Mouse (Mus musculus): Measurements from ENCODE around the gene Hand1. TPM values are rescaled to one million over a fixed set of nuclear protein-coding genes. Genes with fewer than 3 reads are reported as not detected.

Gene Hand1
- polyA plus RNA-seq, 1 experiment, result not detected

GRCm38 (mm10) chr11:57836401-57836800 is 3.8 kb upstream of the Hand1 start:
- 25% methylated on average over 9 of the region's 9 CpGs for WGBS
- no peaks in the 10 kb centered on the region; the same call in 1 of the 2 replicates for H3K4me1 ChIP-seq (ENCODE audit: control insufficient read depth, insufficient read depth, low read length)
- no peak overlapping the region for H3K4me3 ChIP-seq (ENCODE audit: insufficient read depth, low read depth, low read length)
- H3K27ac ChIP-seq (ENCODE audit: insufficient read depth, low read depth, low read length), result no peak overlapping the region
- TF ChIP-seq POLR2A (IDR thresholded peaks at IDR 0.05; ENCODE audit: insufficient read depth, low read depth, low read length), result no peak

GRCm38 (mm10) chr11:57835931-57836330 is 3.3 kb upstream of the Hand1 start:
- TF ChIP-seq CTCF (IDR thresholded peaks at IDR 0.05; ENCODE audit: insufficient read depth, low read depth, low read length) (no peak), POLR2A (IDR thresholded peaks at IDR 0.05; ENCODE audit: insufficient read depth, low read depth, low read length) (no peak)
- Histone ChIP-seq H3K4me1 (ENCODE audit: control insufficient read depth, insufficient read depth, low read length) (no peaks in the 10 kb centered on the region; the same call in 1 of the 2 replicates), H3K27ac (ENCODE audit: insufficient read depth, low read depth, low read length) (no peak overlapping the region), H3K4me3 (ENCODE audit: insufficient read depth, low read depth, low read length) (no peak overlapping the region)
- WGBS, result 18% methylated on average over 3 of the region's 3 CpGs

GRCm38 (mm10) chr11:57835331-57835730 is 2.7 kb upstream of the Hand1 start:
- TF ChIP-seq CTCF (IDR thresholded peaks at IDR 0.05; ENCODE audit: insufficient read depth, low read depth, low read length) (no peak), POLR2A (IDR thresholded peaks at IDR 0.05; ENCODE audit: insufficient read depth, low read depth, low read length) (no peak)
- Histone ChIP-seq H3K27ac (ENCODE audit: insufficient read depth, low read depth, low read length) (no peak overlapping the region), H3K4me3 (ENCODE audit: insufficient read depth, low read depth, low read length) (no peak overlapping the region), H3K4me1 (ENCODE audit: control insufficient read depth, insufficient read depth, low read length) (no peaks in the 10 kb centered on the region; the same call in 1 of the 2 replicates)
- 43% methylated on average over 2 of the region's 2 CpGs for WGBS

- no peak overlapping the region for H3K27ac ChIP-seq (ENCODE audit: insufficient read depth, low read depth, low read length)
- WGBS, result 26% methylated on average over 6 of the region's 6 CpGs
- no peak for TF ChIP-seq CTCF (IDR thresholded peaks at IDR 0.05; ENCODE audit: insufficient read depth, low read depth, low read length)
- no peak for TF ChIP-seq POLR2A (IDR thresholded peaks at IDR 0.05; ENCODE audit: insufficient read depth, low read depth, low read length)
- H3K4me3 ChIP-seq (ENCODE audit: insufficient read depth, low read depth, low read length), result no peak overlapping the region
- H3K4me1 ChIP-seq (ENCODE audit: control insufficient read depth, insufficient read depth, low read length), result peaks cover 6% of the 10 kb centered on the region
These were observed 1.4 kb upstream of the Hand1 start for GRCm38 (mm10) chr11:57834031-57834430.

- H3K4me3 ChIP-seq (ENCODE audit: insufficient read depth, low read depth, low read length), result no peak overlapping the region
- peaks cover 8% of the 10 kb centered on the region for H3K4me1 ChIP-seq (ENCODE audit: control insufficient read depth, insufficient read depth, low read length)
- no peak for TF ChIP-seq CTCF (IDR thresholded peaks at IDR 0.05; ENCODE audit: insufficient read depth, low read depth, low read length)
- no peak for TF ChIP-seq POLR2A (IDR thresholded peaks at IDR 0.05; ENCODE audit: insufficient read depth, low read depth, low read length)
- 7% methylated on average over 30 of the region's 30 CpGs for WGBS
- H3K27ac ChIP-seq (ENCODE audit: insufficient read depth, low read depth, low read length), result no peak overlapping the region
These were observed 819 bp upstream of the Hand1 start for GRCm38 (mm10) chr11:57833296-57833977.

GRCm38 (mm10) chr11:57831861-57832260 is 757 bp downstream of the Hand1 start:
- TF ChIP-seq POLR2A (IDR thresholded peaks at IDR 0.05; ENCODE audit: insufficient read depth, low read depth, low read length) (no peak), CTCF (IDR thresholded peaks at IDR 0.05; ENCODE audit: insufficient read depth, low read depth, low read length) (no peak)
- no peak overlapping the region for H3K27ac ChIP-seq (ENCODE audit: insufficient read depth, low read depth, low read length)
- peaks cover 14% of the 10 kb centered on the region for H3K4me1 ChIP-seq (ENCODE audit: control insufficient read depth, insufficient read depth, low read length)
- WGBS, result 32% methylated on average over 16 of the region's 16 CpGs
- no peak overlapping the region for H3K4me3 ChIP-seq (ENCODE audit: insufficient read depth, low read depth, low read length)

GRCm38 (mm10) chr11:57831281-57831781 is 1.3 kb downstream of the Hand1 start:
- TF ChIP-seq CTCF (IDR thresholded peaks at IDR 0.05; ENCODE audit: insufficient read depth, low read depth, low read length), result no peak
- no peak for TF ChIP-seq POLR2A (IDR thresholded peaks at IDR 0.05; ENCODE audit: insufficient read depth, low read depth, low read length)
- no peak overlapping the region for H3K27ac ChIP-seq (ENCODE audit: insufficient read depth, low read depth, low read length)
- no peak overlapping the region for H3K4me3 ChIP-seq (ENCODE audit: insufficient read depth, low read depth, low read length)
- 15% methylated on average over 31 of the region's 31 CpGs for WGBS
- H3K4me1 ChIP-seq (ENCODE audit: control insufficient read depth, insufficient read depth, low read length), result peaks cover 14% of the 10 kb centered on the region

GRCm38 (mm10) chr11:57829871-57830775 is 2.5 kb downstream of the Hand1 start:
- H3K27ac ChIP-seq (ENCODE audit: insufficient read depth, low read depth, low read length), result no peak overlapping the region
- peaks cover 14% of the 10 kb centered on the region for H3K4me1 ChIP-seq (ENCODE audit: control insufficient read depth, insufficient read depth, low read length)
- WGBS, result 62% methylated on average over 17 of the region's 17 CpGs
- no peak overlapping the region for H3K4me3 ChIP-seq (ENCODE audit: insufficient read depth, low read depth, low read length)
- TF ChIP-seq CTCF (IDR thresholded peaks at IDR 0.05; ENCODE audit: insufficient read depth, low read depth, low read length) (no peak), POLR2A (IDR thresholded peaks at IDR 0.05; ENCODE audit: insufficient read depth, low read depth, low read length) (no peak)
